Mouse (Mus musculus) lung, postnatal 4 days (tissue): ENCODE measurements around the gene Ube2f.
A peak's percentile ranks its signal among the peaks of the same experiment; 100 is the strongest.

Experiments
- DNase-seq, 2 experiments: peaks; one replicate each; pipeline ENCODE4 v3.0.0; 2021

The Ube2f gene

DNA sequence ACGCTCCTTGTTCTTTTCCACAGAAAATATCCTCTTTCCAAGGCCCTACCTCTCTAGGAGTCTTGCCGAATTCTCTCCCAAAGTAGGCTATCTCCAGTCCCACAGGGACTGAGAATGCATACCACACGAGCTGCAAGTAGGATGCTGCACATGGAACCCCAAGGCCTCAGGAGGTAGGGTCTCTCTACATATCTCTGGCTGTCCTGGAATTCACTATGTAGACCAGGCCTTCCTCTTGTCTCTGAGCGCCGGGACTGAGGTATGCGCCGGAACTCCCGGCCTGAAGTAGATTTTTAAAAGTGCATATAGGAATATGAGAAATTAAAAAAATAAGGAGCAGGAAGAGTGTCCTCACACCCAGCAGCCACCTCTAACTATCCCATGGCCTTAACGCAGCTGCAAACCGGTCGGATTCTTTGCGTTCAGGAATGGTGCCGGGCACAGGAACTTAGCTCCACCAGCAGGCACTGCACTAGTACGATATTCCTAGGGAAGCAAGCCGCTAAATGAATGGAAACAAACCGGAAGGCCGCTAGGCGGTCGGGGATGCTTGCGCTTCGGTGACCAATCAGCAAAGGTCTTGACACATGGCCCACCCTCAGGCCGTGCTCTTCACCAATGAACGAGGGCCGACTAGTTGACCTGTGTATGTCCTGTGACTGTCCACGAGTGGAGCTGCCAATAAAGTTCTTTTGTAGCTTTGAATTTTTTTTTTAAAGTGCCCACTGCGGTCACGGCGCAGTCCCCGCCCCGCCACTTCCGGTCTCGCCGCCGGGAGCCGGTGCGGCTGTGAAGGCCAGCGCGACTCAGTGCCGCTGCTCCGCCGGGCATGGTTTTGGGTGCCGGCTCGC lies at the start of gene Ube2f:
Gene Ube2f (plus strand): TSS at position 741 of the 851 bp plus-strand sequence.
- DNase-seq = peak; percentile 94 to 97

DNA sequence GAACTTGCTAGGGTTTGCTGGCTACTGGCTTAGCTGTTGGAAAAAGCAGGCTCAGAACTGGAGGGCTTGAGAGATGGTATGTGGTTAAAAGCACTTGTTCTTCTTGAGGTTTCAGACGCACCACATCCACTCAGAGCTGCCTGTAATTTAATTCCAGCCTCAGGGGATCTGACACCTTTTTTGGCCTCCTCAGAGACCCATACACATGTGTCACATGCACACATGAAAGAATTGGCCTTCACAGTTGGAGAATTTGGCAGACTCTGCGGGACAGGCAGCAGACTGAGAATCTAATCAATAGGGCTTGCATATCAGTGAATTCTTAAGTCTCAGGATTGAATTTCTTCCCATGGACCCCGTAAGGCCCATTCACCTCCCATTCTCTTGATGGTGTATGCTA lies 49.0 kb upstream of the Ube2f start:
- no peak for DNase-seq

- DNase-seq = no peak
Observed at GRCm38 (mm10) chr1:91204221-91204765, 45.8 kb upstream of the Ube2f start.

DNA sequence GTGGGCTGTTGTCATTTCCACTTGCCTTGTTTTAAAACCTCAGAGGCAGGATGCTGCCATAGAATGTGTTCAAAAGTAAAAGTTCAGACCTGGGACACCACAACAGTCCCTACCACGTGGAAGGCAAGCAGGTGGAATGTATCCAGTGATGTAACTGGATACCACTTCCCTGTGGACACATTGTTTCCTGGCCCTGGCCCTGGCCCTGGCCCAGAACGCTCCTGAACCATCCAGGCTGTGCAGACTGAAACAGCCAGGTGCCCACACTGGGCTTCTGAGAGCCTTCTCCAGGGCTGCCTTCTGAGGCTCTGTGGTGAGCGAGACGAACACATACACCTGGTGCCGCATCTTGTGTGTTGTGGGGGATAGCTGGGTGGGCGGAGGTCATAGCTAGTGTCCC lies 44.5 kb upstream of the Ube2f start:
- no peak for DNase-seq

- DNase-seq = no peak
Observed at GRCm38 (mm10) chr1:91206336-91206735, 43.8 kb upstream of the Ube2f start.

GRCm38 (mm10) chr1:91206873-91207272 lies 43.2 kb upstream of the Ube2f start:
- DNase-seq = no peak

DNA sequence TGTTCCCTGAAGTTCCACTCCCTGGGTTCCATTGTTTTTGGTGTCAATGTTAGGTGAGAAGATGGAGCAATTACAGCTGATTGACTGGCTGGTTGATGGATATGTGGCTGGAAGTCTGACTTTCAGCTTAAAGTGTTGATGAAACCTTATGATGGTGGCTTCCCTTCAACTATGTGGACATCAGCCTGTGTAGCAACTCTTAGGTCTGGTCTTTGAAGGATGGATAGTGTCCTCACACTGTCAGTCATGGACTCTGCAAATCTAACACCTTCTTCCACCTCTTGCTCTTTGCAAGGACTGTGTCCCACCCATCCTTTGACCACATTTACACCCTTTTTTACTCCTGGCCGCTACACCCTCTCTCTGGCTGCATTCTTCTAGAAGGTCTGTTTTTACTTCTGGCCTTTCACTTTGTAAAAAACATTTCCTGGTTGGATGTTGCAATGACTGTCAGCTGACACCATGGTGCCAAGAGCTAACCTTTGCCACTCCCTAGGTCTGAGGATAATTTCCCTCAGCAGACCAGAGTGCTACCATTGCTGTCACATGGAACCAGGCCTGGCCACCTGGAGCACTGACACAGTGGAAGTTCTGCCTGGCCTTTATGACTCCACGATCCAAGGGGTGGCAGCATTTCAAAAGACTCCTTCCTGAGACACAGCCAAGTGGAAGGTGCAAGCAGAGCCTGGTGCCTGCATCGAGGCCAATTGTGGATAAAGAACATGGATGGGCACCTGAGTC lies 42.6 kb upstream of the Ube2f start:
- no peak for DNase-seq

DNA sequence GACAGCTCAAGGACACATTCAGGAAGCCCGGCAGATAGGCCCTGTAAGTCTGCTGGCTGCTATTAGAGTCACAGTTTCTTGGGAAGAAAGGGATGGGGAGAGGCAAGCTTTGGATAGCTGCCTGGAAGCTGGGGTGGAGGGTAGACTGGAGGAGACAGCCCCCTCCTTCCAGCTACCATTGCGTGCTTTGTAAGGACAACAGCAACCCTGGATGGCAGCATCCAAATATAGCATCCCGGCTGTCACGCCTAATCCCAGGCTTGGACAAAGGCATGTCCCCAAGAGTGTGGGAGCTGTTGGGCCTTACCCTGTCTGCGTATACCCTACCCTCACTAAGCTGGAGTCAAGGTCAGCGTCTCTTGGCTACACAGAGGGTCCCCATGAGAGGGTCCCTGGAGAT lies 40.8 kb upstream of the Ube2f start:
- peak in 1 of 2 experiments; percentile 46 for DNase-seq

GRCm38 (mm10) chr1:91209785-91210184 lies 40.3 kb upstream of the Ube2f start:
- DNase-seq = peak in 1 of 2 experiments; percentile 56

DNA sequence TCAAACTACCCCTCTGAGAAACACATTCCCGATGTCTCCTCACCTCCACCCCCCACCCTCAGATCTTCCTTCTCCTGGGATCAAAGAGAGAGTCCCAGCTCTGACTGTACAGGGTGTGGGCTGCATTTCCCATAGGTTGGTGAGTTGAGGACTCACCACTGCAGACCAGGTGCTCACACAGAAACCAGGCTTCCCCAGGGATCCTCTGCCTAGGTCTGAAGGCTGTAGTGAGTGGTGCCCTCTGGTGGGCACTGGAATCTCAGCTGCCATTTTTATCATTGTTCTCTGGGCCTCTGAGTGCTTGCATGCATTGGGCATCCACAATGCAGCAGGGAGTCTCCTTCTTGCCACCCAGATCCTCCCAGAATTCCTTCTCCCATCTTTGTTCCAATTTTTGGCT lies 39.0 kb upstream of the Ube2f start:
- peak in 1 of 2 experiments; percentile 71 for DNase-seq

DNA sequence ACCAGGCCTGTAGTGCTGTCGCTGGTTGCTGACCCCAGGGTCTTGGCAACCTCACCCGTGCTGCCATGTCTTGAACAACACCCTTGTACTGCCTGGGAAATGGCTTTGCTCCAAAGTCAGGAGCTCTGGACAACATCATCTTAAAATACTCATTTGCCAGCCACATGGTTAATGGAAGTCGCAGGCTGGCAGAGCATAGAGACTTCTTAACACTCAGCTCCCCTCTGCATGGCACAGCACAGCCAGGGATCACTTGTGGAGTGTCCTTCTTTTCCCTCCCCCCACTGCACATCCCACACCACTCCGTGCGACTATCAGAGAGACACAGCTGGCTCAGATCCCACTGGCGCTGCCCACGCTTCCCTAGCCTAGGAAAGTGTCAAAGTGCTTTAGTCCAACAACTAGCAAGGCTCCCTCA lies 38.5 kb upstream of the Ube2f start:
- DNase-seq = peak in 1 of 2 experiments; percentile 44

DNA sequence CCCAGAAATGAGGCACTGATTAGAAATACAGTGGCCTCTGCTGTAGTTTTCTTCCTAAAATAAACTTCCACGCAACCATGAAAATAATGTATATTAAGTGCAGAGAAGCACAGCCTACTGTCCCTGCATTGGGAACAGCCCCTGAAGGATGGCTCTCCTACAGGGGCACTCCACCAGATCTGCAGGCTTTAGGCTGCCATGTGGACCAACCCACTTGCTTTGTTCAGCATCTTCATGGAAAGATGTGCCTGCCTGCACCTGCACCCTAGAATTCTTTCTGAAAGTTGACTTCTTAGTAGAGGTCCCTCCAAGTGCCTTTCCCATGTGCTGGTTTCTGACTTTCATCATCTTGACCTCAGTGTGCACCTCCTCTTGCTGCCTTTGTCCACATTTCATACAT lies 34.8 kb upstream of the Ube2f start:
- no peak for DNase-seq

DNA sequence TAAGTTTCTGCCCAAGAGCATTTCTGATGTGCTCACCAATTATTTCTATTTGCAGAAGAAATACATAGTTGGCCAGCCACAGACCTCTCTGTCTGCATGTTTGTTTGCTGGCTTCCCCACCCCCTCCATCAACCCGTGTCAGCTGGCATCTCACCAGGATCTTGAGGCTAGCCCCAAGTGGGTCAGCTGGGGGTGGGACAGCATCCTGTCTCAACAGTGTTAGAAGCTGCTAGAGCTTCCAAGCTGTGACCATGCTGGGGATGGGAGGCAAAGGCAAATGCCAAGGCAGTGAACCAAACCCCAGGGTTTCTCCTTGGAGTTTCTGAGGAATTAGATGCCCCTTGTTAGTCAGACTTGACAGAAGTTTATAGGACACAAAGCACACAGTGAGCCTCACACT lies 34.1 kb upstream of the Ube2f start:
- peak; percentile 47 to 72 for DNase-seq

DNA sequence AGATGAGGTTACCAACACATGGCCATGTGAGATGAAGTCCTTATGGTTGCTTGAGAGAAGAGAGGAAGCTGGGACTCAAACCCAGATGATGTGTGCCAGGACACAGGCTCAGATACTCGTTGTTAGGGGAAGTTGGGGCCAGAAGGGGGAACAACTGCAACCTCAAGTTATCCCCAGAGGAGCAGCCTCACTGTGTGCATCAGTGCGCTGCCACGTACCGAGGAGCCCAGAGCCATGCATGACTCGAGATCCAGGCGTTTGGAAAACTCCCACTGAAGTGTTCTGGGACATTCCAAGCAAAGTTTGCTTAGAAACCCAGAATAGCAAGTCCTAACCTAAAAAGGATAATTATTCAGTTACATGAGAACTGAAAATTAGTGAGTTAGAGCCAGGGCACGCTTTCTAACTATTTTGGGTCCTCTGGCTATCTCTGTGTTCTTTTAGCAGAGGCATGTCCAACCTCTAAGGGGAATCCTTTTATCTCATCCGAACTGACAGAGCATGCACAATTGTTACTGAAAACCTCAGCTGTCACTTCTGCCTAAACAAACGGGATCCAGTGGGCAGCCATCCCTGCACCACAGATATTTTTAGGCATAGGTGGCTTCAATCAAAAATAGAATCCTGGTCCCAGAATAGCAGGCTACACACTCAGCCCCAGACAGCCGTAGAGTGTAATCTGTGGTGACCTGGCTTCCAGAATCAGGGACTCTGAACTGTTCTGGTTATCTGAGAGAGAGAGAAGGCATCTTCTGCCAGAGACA lies 33.4 kb upstream of the Ube2f start:
- DNase-seq = peak in 1 of 2 experiments; percentile 42

GRCm38 (mm10) chr1:91219641-91220321 lies 30.3 kb upstream of the Ube2f start:
- no peak for DNase-seq

DNA sequence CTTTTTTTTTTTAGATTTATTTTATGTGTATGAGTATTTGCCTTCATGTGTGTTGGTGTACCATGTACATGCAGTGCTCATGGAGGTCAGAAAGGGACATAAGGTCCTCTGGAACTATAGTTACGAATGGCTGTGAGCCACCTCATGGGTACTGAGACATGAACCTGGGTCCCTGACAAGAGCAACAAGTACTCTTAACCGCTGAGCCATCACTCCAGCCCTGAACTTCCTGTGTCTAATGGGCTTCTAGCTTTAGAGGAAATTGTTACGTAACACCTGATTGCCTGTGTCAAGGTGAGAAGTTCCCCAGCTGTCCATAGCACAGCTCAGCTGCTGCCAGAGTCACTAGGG lies 29.8 kb upstream of the Ube2f start:
- no peak for DNase-seq

DNA sequence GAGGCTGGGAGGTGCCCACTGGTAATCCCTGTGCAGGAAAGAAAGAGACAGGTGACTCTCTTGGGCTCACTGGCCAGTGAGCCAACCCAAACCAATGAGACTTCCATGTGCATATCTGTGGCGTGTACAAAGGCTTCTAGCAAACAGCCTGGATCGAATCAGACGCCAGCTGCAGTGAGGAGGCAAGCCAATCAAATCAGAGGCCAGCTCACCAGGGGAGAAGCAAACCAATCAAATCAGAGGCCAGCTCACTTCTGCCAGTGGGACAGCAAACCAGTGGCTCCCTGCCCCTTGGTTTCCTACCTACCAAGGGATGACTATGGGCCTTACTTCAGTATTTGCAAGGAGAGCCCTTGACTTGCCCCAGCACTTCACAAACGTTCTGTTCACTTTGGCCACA lies 23.5 kb upstream of the Ube2f start:
- DNase-seq = no peak

DNA sequence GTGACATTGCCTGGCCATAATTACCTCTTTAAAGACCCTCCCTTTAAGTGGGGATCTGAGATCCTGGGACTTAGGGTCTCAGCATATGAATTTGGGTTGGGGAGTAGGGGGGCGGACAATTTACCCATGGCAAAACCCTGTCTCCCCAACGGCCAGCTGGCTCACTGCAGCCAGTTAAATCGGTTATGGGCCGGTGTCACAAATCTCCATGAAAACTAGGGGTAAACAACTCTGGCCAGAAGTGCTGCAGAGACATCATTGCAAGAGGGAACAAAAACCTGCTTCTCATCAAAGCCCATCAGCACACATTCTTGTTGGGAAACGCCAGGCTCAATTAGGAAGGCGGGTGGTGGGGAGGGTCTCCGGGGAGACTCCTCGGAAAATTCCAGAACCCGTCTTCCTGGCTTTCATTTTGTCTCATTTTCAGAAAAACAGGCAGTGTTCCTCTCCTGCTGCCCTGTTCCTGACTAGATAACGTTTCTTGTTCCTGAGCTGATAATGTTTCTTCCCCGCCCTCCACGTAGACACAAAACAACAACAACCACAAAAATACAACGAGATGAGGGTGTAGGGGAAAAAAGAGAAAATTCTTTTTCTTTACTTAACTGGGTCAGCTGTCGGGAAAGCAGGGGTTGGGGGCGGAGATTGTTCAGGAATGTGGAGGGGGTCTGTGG lies 22.6 kb upstream of the Ube2f start:
- no peak for DNase-seq

DNA sequence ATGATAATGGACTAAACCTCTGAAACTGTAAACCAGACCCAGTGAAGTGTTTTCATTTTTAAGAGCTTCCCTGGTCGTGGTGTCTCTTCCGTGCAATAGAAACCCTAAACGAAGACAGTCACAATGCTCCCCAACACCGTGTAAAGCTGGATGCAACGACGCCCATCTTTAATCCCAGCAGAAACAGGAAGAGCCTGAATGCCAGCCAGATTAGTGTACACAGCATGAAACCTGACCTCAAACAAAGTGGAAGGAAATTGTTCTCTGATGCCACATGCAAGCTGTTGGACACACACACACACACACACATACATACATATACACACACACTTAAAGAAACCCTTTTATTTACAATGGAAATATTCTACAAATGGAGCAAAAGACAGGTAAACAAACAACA lies 19.0 kb upstream of the Ube2f start:
- DNase-seq = no peak

- peak; percentile 51 to 60 for DNase-seq
Observed at GRCm38 (mm10) chr1:91231896-91232295, 18.2 kb upstream of the Ube2f start.

- no peak for DNase-seq
Observed at GRCm38 (mm10) chr1:91235395-91235794, 14.7 kb upstream of the Ube2f start.

DNA sequence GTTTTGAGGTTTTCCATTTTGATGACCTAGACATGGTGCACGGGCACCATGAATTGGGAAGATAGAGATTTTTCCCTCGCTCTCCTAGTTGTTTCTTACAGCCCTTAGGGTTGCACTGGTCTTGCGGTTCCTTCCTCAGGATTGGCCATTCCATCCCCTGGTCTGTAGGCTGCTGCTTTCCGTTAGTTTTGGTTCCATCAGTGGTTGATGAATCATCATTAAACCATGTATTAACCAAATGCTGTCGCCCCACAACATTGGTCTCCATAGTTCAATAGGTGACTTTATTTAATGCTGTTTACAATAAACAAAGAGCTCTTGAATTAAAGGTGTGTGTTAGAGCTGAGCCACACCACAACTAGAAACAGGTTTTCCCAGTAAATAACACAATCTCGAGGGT lies 12.4 kb upstream of the Ube2f start:
- no peak for DNase-seq
